Mouse (Mus musculus): ENCODE measurements around the gene Hoxc5.

- TF ChIP-seq POLR2A (IDR thresholded peaks at IDR 0.05; ENCODE audit: borderline replicate concordance, extremely low read depth, insufficient read depth, insufficient read length, poor library complexity, severe bottlenecking) = no peak
- TF ChIP-seq CTCF (IDR thresholded peaks at IDR 0.05; ENCODE audit: borderline replicate concordance, extremely low read depth, insufficient read depth, insufficient read length) = no peak
Observed at GRCm38 (mm10) chr15:102920619-102921018, 46.6 kb upstream of the Hoxc5 start.
